Mouse (Mus musculus) large intestine, adult 2 months (tissue): ENCODE results near the gene Zfp420. TPM values are rescaled to one million over a fixed set of nuclear protein-coding genes. Genes with fewer than 3 reads are reported as not detected.

Experiments used
- DNase-seq: peaks from one replicate; pipeline ENCODE4 v3.0.0-alpha.2; 2012; ENCODE audit warnings: low read depth, low spot score
- WGBS: fragments of 180-500 bp; shearing (Covaris S2); methylation state at CpG from one replicate; pipeline ENCODE4 v1.1.7; 2018; 5-methylcytosine and 5-hydroxymethylcytosine counted together
- polyA plus RNA-seq: library from polyadenylated mRNA; depleted of rRNA; stranded (reverse); fragments of >200 nt; gene quantifications from 2 replicates; pipeline ENCODE4 v1.2.3, GENCODE M21; 2012; rRNA removed

Zfp420 gene
- polyA plus RNA-seq, 1 experiment: 0.66 TPM

DNA sequence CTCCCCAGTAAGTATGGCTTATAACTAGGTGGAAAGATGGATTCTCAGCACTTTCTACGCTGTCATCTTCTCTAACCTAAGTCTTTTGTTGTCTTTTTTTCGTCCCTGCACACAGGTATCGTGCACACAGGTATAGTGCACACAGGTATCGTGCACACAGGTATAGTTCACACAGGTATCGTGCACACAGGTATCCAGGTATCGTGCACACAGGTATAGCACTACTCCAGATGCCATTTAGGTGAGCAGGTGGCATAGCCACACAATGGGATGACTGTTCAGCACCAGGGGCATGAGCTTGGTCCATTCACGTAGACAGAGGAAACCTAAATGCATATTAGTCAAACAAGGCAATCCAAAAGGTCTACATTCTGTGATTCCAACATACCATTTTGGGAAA is 30.7 kb downstream of the Zfp420 start:
- WGBS: 98% methylated on average over 7 of the region's 7 CpGs
- no peak for DNase-seq

DNA sequence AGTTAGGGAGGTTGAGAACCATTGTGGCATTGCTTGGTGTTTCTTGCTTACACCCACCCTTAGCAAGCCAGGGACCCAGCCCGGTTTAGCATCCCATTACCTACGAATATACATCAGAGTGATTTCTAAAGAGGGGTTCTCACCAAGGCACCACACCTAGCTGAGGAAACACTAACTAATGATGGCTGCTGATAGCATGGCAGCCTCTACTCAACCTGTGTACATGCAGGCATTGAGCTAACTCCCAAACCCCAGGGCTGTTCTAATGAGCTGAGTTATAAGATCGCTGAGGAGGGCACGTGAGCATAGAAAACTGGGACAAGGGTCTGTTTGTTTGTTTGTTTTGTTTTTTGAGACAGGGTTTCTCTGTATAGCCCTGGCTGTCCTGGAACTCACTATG is 33.0 kb downstream of the Zfp420 start:
- DNase-seq: no peak

DNA sequence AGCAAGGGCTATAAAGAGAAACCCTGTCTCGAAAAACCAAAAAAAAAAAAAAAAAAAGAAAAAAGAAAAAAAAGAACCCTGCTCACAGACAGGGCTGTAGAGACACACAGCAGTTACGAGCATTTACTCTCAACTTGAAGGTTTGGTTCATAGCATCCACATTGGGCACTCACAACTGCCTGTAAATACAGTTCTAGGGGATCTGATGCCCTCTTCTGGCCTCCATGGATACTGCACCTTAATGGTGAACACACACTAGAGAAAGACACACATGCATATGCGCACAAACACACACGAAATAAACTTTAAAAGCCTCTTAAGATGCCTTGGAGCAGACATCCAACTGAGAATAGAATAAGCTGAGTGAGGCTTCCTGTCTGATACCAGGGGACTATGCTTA is 38.6 kb downstream of the Zfp420 start:
- DNase-seq: no peak
- 93% methylated on average over 4 of the region's 4 CpGs for WGBS

More for the DNA sequence above, 33.0 kb downstream of the Zfp420 start:
- 96% methylated on average over 4 of the region's 4 CpGs for WGBS

DNA sequence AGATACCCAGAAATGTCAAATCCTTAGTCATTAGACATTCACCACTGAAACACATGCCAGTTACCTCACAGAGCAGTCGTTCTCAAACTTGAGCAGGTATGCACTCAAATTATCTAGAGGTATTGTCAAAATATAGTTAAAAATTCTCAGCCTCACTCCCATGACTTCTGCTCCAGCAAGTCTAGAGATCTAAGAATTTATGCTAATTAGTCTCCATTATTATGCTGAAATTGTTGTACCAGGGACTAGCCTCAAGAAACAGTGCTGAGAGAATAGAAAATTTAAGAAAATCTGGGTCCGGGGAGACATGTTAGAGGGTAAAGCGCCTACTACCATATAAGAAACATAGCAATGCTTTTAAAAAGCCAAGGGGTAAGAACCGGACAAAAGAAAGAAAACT is 44.3 kb downstream of the Zfp420 start:
- no peak for DNase-seq
- 97% methylated on average over 4 of the region's 4 CpGs for WGBS

DNA sequence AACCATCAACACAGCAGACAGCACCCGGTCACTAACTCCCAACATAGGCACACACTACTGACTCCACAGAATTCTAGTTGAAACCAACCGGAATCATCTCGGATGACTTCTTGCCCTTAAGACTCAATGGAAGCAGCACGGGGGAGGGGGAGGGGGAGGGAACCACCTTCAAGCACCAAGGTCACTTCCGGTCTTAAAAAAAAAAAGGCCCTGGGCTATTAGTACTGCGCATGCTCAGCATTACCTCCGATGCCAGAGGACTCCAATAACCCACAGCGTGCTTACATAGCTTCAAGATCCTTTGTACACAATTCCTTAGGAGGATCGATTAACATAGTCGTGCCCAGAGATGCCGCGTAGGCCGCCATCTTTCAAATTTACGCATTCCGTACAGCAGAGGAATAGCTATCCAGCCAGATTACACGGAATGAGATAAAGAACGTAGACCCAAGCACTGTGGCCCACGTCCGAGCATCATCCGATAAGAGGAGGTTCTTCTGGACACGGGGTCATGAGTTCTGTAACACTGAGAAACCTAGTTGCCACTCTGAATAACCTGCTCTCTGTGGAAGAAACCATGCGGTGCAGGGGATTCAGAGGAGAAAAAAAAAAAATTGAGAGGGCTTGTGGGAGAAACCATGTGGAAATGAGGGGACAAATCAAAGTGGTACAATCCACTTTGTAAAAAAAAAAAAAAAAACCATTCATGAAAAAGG is 46.3 kb downstream of the Zfp420 start, which contains the start of gene Zfp27:
Gene Zfp27, minus strand, starts transcription at position 607 of the 716 bp plus-strand sequence.
- DNase-seq: peak; percentile 93
- WGBS: under 1% methylated on average over 22 of the region's 22 CpGs

DNA sequence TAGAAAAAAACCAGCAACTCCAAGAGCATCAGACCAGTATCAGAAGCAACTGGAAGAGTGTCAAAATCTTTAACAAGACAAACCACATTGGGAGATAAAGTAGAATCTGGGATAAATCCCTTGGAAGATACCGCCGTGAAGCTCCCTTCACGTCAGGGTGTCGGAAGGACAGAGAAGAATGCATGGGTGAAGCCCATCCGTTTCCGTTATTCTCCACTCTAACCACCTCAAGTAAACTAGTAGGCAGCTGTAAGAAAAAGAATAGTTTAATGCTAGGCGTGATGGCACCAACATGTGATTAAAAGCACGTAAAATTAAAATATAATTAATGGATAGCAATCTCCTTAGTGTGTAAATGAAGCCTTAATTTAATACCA is 46.9 kb downstream of the Zfp420 start:
- DNase-seq: no peak
- WGBS: 27% methylated on average over 8 of the region's 8 CpGs

DNA sequence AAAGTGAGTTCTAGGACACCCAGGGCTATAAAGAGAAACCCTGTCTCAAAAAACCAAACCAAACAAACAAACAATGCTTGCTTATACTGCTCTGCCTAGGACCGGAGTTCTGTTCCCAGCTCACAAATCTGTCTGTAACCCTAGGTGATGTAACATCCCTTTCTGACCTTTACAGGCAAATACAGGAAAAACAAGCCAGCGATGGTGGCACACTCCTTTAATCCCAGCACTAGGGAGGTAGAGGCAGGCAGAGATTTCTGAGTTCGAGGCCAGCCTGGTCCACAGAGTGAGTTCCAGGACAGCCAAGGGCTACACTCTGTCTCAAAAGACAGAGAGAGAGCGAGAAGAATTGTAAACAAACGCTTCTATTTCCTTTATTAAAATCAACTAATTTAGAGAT is 47.4 kb downstream of the Zfp420 start:
- WGBS: 91% methylated on average over 5 of the region's 5 CpGs
- DNase-seq: no peak

DNA sequence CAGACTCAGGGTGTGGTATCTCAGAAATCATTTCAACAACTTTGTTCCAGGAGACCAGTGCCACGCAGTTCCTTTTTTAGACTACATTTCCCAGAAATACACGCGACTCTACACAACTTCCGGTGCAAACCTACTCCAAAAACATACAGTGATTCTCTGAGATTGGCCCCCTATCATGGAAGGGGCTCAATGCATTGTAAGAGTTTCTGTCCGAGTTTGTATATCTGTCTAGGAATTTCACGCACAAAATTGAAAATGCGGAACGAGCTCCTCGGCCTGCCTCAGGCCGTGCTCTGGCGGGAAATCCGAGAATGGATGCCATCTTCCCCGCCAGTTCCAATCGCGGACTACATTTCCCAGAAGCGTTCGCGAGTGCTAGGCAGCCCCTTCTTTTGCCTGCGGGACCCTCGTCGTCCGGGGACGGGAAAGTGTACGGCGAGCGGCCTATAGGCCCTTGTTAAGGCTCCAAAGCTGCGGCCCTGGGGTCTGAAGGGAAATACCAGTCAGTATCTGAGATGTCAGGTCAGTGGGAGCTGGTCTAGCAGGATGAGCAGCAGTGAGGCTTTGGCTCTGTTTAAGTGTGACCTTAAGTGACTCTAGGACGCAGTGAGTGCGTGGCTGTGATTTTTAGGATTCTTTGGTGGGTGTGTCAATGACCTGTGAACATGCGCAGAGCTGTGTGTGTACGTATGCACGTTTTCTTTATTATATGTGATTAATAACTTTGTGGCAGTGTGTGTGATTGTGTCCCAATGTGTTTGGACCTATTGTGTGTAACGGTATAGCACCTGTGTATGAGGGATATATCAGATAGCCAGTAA is 48.6 kb downstream of the Zfp420 start, which contains the start of gene Zfp383:
Gene Zfp383, plus strand, starts transcription at position 94 of the 821 bp plus-strand sequence.
- DNase-seq: peak; percentile 67
- WGBS: under 1% methylated on average over 33 of the region's 33 CpGs

DNA sequence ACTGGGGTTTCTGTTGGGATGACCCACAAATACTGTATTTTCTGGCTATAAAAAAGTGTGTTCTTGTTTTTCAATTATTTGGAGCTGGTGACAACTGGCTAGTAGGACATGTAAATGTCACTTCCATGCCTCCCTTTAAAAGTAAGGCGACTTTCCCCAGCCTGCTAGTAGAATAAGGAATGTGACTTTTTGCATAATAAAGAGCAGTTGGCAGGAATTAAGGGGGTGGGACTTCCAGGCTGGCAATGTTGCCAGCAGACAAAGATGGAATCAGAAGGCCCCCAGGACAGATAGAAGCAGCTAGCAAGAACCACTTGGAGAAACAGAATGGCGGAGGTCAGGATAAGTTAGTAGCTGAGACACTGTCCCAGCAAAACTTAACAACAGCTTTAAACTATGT is 50.5 kb downstream of the Zfp420 start:
- no peak for DNase-seq
- WGBS: 84% methylated on average over 2 of the region's 2 CpGs

DNA sequence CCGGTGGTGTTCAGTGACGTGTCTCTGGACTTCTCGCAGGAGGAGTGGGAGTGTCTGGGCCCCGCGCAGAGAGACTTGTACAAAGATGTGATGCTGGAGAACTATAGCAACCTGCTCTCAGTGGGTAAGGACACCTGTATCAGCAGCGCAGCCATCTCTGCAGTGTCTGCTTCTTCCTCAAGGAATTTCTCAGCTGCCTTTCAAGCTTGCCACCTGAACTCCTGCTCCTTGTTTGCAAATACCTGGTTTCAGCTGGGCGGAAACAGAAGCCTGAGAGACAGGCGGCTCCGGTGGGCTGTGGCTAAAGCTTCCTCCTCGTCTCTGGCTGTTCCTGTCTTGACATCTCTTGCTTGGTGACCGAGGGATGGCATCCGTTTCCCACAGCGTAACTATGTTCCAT is 52.4 kb downstream of the Zfp420 start:
- DNase-seq: no peak
- 94% methylated on average over 13 of the region's 13 CpGs for WGBS

DNA sequence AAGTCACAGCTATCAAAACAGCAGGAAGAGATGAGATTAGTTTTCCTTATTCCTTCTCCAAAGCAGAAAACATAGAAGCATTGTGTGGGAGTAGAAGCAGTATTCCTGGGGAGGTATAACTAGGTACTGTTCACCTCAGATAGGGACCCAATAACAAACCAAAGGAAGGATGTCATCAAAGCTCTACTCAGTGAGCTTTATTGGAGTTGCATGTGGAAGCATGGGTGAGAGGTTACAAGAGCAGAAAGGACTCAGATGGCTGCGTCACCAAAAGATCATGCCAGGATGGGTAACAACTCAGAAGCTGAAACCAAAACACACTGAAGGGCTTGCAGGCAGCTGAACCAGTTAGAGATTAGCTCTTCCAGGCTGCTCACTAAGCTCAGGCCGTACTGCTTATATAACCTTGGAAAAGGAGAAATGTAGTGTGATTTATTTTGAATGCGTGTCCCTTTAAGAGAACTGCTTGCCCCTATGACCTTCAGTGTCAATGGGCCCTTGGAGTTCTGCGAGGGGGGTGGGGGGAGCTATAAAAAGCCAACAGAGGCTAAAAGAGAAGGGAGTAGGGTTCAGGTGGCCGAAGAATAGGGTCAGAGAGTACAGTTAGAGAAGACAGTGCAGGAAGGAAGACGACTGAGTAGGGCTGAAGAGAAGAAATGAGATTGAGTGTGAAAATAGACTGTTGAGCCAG is 57.7 kb downstream of the Zfp420 start:
- no peak for DNase-seq
- WGBS: 37% methylated on average over 6 of the region's 6 CpGs

DNA sequence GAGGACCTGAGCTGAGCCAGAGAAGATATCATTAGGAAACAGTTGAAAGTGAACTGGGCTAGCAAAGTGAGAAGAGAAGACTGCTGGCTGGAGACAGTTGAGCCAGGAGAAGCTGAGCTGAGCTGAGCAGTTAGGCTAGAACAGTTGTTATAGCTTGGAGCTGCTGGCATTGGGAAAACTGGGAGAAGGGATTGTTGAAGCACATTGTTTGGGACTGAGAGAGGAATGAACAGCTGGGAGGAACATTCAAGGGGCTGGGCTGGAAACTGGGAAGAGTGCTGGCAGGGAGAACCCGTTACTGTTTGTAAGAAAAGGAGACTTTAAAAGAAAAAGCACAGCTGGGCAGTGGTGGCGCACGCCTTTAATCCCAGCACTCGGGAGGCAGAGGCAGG is 58.3 kb downstream of the Zfp420 start:
- no peak for DNase-seq
- WGBS: 73% methylated on average over 4 of the region's 4 CpGs

DNA sequence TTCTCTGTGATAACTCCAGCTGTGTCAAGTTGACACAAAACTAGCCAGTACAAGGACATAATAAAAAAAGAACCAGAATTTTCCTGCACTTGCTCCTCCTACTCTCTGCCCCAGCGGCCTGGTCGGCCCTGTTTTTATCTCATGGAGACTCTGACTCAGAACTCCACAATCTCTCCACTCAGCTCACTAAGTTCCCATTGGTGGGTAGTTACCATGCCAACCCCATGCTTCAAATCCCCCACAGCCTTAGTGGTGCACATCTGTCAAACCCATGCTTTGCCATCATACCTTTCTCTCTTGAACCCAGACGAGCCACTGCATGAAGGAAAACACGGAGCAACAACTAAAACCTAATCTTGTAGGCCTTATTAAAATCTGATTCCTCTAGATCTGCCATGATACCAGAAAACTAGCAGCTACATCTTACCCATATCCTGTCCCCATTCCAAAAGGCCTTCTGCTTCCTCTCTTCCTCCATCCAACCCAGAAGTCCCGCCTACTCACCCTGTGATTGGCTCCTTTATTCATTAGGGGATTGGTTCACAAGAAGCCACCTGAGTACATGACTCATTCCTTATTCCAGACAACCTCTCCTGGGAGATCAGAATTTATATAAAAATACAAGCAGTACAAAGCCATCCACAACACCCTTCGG is 61.8 kb downstream of the Zfp420 start:
- WGBS: 71% methylated on average over 6 of the region's 6 CpGs
- no peak for DNase-seq

DNA sequence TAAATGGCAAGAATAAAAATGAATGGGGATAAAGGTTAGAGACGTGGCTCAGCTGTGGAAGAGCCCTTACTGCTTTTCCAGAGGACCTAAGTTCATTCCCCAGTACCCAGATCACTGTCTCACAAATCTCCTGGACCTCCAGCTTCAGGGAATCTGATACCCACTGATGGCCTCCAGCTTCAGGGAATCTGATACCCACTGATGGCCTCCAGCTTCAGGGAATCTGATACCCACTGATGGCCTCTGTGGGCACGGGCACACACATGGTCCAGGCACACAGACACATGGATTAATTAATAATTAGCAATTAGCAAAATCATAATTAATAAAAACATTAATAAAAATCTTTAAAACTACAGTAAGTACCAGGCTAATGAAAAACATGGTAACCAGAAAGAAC is 63.0 kb downstream of the Zfp420 start:
- WGBS: 62% methylated on average over 2 of the region's 2 CpGs
- DNase-seq: no peak

Other genes with a start within 250 kb of the Zfp420 start
- gene Catsperg2, start 132.9 kb upstream of the Zfp420 start, polyA plus RNA-seq: 0.02 TPM in 1 of 2 replicates, not detected in the other
- gene Zfp84, start 91.4 kb upstream of the Zfp420 start, polyA plus RNA-seq: 2.9 and 4.9 TPM in 2 replicates
- gene Zfp30, start 76.0 kb upstream of the Zfp420 start, polyA plus RNA-seq: 0.46 and 0.73 TPM in 2 replicates
- gene Zfp790, start 43.9 kb upstream of the Zfp420 start, polyA plus RNA-seq: 2.0 and 2.9 TPM in 2 replicates
- gene Zfp940, start 6.3 kb upstream of the Zfp420 start, polyA plus RNA-seq: 0.16 and 0.43 TPM in 2 replicates
- gene Zfp27, start 46.6 kb downstream of the Zfp420 start, polyA plus RNA-seq: 1.8 and 1.9 TPM in 2 replicates
- gene Zfp383, start 48.2 kb downstream of the Zfp420 start, polyA plus RNA-seq: 0.50 and 0.53 TPM in 2 replicates
- gene Zfp74, start 94.1 kb downstream of the Zfp420 start, polyA plus RNA-seq: 1.2 and 1.7 TPM in 2 replicates
- gene Zfp568, start 124.0 kb downstream of the Zfp420 start, polyA plus RNA-seq: 4.1 and 5.5 TPM in 2 replicates
- gene Zfp14, start 191.4 kb downstream of the Zfp420 start, polyA plus RNA-seq: 1.1 and 2.5 TPM in 2 replicates
- gene Zfp82, start 212.9 kb downstream of the Zfp420 start, polyA plus RNA-seq: 0.25 and 0.35 TPM in 2 replicates
- 0.25 TPM in 1 of 2 replicates, not detected in the other for gene Gm26920, start 230.4 kb downstream of the Zfp420 start, polyA plus RNA-seq
- 1.0 and 1.2 TPM in 2 replicates for gene Zfp566, start 230.5 kb downstream of the Zfp420 start, polyA plus RNA-seq
- 11.4 and 12.5 TPM in 2 replicates for gene Zfp260, start 234.8 kb downstream of the Zfp420 start, polyA plus RNA-seq